In genomic region chr12:32616086-32616485, GRCm38 (mm10) we compare ENCODE assay signal across 15 mouse cellular contexts.
DNase-seq lines count a peak whose midpoint lies in the region; ATAC-seq and TF ChIP-seq lines count a peak whose summit lies in the region.
"Had no signal": no experiment of that assay in that cellular context is flagged by ENCODE, and none has a peak within 500 bp of the region (broad histone marks: within the 10 kb centered on the region; RNA-seq: fewer than 3 reads in every experiment).

No protein-coding gene starts in this region.

- WGBS in lung, adult 2 months, result 71% methylated on average over 5 of the region's 5 CpGs
- WGBS in intestine, embryonic 15.5 days, result 94% methylated on average over 5 of the region's 5 CpGs
- 89% methylated on average over 5 of the region's 5 CpGs for WGBS in intestine, postnatal 0 days

- TF ChIP-seq CTCF in lung, adult 2 months (IDR thresholded peaks at IDR 0.05; ENCODE audit: insufficient read depth, low read length), result no peak
- TF ChIP-seq CTCF in intestine, postnatal 0 days (IDR thresholded peaks at IDR 0.05; ENCODE audit: low read depth), result no peak

- H3K36me3 ChIP-seq in intestine, embryonic 15.5 days, result no peaks in the 10 kb centered on the region
- H3K36me3 ChIP-seq in intestine, postnatal 0 days (ENCODE audit: control insufficient read depth, insufficient read depth), result no peaks in the 10 kb centered on the region
- H3K36me3 ChIP-seq: liver, embryonic 15.5 days; midbrain, embryonic 12.5 days; neural tube, embryonic 12.5 days had no signal

- H3K4me1 ChIP-seq in lung, adult 2 months (ENCODE audit: control insufficient read depth, insufficient read depth, low read length), result no peaks in the 10 kb centered on the region
- H3K4me1 ChIP-seq in intestine, embryonic 15.5 days (replicated peaks), result no peaks in the 10 kb centered on the region
- H3K4me1 ChIP-seq in intestine, postnatal 0 days (replicated peaks; ENCODE audit: control insufficient read depth, insufficient read depth, low read length), result no peaks in the 10 kb centered on the region
- H3K4me1 ChIP-seq: liver, embryonic 15.5 days; midbrain, embryonic 12.5 days; neural tube, embryonic 12.5 days had no signal

- TF ChIP-seq POLR2A in lung, adult 2 months (IDR thresholded peaks at IDR 0.05; ENCODE audit: borderline replicate concordance, extremely low read depth, low read depth, low read length), result no peak

- H3K4me2 ChIP-seq in intestine, embryonic 15.5 days (replicated peaks), result no peak overlapping the region
- H3K4me2 ChIP-seq in intestine, postnatal 0 days (replicated peaks; ENCODE audit: low read depth), result no peak overlapping the region
- H3K4me2 ChIP-seq: liver, embryonic 15.5 days; midbrain, embryonic 12.5 days; neural tube, embryonic 12.5 days had no signal

- H3K4me3 ChIP-seq in lung, adult 2 months (replicated peaks; ENCODE audit: extremely low read depth, low read depth, low read length), result no peak overlapping the region
- no peak overlapping the region for H3K4me3 ChIP-seq in intestine, embryonic 15.5 days (replicated peaks)
- no peak overlapping the region for H3K4me3 ChIP-seq in intestine, postnatal 0 days (ENCODE audit: low read depth, low read length)
- H3K4me3 ChIP-seq: liver, embryonic 15.5 days; midbrain, embryonic 12.5 days; neural tube, embryonic 12.5 days had no signal

- H3K9me3 ChIP-seq in intestine, embryonic 15.5 days, result no peaks in the 10 kb centered on the region
- H3K9me3 ChIP-seq in intestine, postnatal 0 days (ENCODE audit: control insufficient read depth), result no peaks in the 10 kb centered on the region
- H3K9me3 ChIP-seq: liver, embryonic 15.5 days; neural tube, embryonic 12.5 days had no signal

- no peak overlapping the region for H3K9ac ChIP-seq in intestine, embryonic 15.5 days
- H3K9ac ChIP-seq in intestine, postnatal 0 days (ENCODE audit: low read depth, low read length), result no peak overlapping the region
- H3K9ac ChIP-seq: liver, embryonic 15.5 days; midbrain, embryonic 12.5 days; neural tube, embryonic 12.5 days had no signal

- no peak overlapping the region for H3K27ac ChIP-seq in intestine, embryonic 15.5 days
- H3K27ac ChIP-seq in intestine, postnatal 0 days (ENCODE audit: low read depth, low read length), result no peak overlapping the region
- H3K27ac ChIP-seq: liver, embryonic 15.5 days; midbrain, embryonic 12.5 days; neural tube, embryonic 12.5 days had no signal

- DNase-seq in gastrocnemius, adult 18-20 months (ENCODE audit: low spot score), result peak; percentile 81
- DNase-seq in gastrocnemius, postnatal 10 days, result no peak
- peak; percentile 12 to 63 for DNase-seq in kidney, adult 8-10 months
- DNase-seq in kidney, postnatal 4 days, result no peak
- DNase-seq in lung, adult 2 months, result peak; percentile 26
- peak; percentile 73 for DNase-seq in testis, postnatal 14 days (ENCODE audit: low spot score)
- DNase-seq: layer of hippocampus, adult 9-11 months; retina, postnatal 1 day; thymus, adult 18-20 months had no signal

- ATAC-seq in intestine, embryonic 15.5 days, result no peak
- no peak for ATAC-seq in intestine, postnatal 0 days
- ATAC-seq: hindbrain, embryonic 16.5 days had no signal

- H3K27me3 ChIP-seq in intestine, embryonic 15.5 days (replicated peaks), result no peaks in the 10 kb centered on the region
- no peaks in the 10 kb centered on the region for H3K27me3 ChIP-seq in intestine, postnatal 0 days (replicated peaks; ENCODE audit: control insufficient read depth, insufficient read depth, low read length)
- H3K27me3 ChIP-seq: liver, embryonic 15.5 days; midbrain, embryonic 12.5 days; neural tube, embryonic 12.5 days had no signal

Comparison
In these comparisons a context has a peak if more than half of its experiments do, and no peak if none do; other contexts are left out.
1. DNase-seq: peak in gastrocnemius, adult 18-20 months (single experiment), kidney, adult 8-10 months (2 of 2), lung, adult 2 months (single experiment) and testis, postnatal 14 days (single experiment); none in gastrocnemius, postnatal 10 days (single experiment) and kidney, postnatal 4 days (0 of 2).